Mouse (Mus musculus) lung, adult 2 months (tissue): ENCODE measurements around the gene Afap1.

Experiments
- CTCF ChIP-seq: fragments of 200-500 bp; IDR thresholded peaks from 2 replicates; pipeline ENCODE4 v1.5.1; 2011; ENCODE audit warnings: mild to moderate bottlenecking, low read length, control low read depth; ENCODE audit not compliant: insufficient read depth
- POLR2A ChIP-seq: fragments of 200-500 bp; IDR thresholded peaks from 2 replicates; pipeline ENCODE4 v1.6.1; 2011; ENCODE audit warnings: low read depth, mild to moderate bottlenecking, control low read depth, low read length, borderline replicate concordance; ENCODE audit errors: extremely low read depth

GRCm38 (mm10) chr5:35933059-35933458 is 39.9 kb downstream of the Afap1 start:
- TF ChIP-seq CTCF = no peak
- no peak for TF ChIP-seq POLR2A
